Mouse (Mus musculus) layer of hippocampus, postnatal 10 days (tissue): ENCODE data around the gene Itgb6. TPM values are rescaled to one million over a fixed set of nuclear protein-coding genes. Genes with fewer than 3 reads are reported as not detected.
A peak's percentile ranks its signal among the peaks of the same experiment; 100 is the strongest.

Experiments used
- DNase-seq, 2 experiments: peaks; one replicate each; pipeline ENCODE4 v3.0.0; 2021; ENCODE audit warnings: low spot score in 2 of 2
- long read RNA-seq: library from polyadenylated mRNA; stranded (forward); transcript quantifications from one replicate; pipeline ENCODE4 v2.0.0, GENCODE M21; 2023
- total RNA-seq, 2 experiments: library from RNA; stranded (reverse); gene quantifications; 2 replicates each; pipeline ENCODE4 v1.2.3; 2021

The Itgb6 gene
- total RNA-seq: under 1 TPM in 1 of 2 experiments, not detected in 1; 0.82 TPM
- long read RNA-seq: 0 reads

DNA sequence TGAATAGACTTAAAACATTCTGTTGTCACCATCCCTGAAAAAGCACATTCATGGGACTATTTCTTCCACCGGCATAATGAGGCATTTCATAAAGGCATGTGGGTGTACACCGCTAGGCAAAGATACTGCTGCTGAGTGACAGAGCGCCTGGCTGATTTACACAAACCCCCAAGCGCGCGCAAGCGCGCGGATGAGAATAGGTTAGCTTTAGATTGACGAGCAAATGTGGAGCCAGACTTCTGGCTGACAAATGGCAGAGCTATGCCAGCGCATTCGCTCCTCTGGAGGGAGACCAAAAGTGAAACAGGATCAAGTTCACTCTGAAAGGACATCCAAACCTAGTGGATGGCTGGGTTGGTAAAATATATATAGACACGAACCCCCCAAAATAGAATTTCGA is at the start of gene Itgb6:
TSS of gene Itgb6 (minus strand) at position 130 of the 400 bp plus-strand sequence.
- DNase-seq: peak; percentile 43 to 49

DNA sequence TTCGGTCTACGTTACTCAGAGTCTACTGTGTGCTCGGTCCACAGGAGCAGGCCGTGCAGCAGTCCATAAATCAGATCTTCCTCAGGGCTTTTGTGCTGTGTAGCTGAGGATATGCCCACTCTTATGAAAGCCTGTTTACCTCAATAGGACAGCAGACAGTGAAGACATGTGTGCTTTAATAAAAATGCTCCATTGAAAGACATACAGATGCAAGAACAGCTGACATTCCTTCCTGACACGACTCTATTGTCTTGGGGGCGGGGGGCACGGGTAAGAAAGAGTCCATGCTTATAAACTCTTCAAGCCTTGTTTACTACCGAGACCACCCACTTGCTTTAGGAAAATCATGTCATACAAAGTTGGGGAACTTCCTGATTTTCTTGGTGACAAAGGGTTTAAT is 44.0 kb upstream of the Itgb6 start:
- DNase-seq: no peak

DNA sequence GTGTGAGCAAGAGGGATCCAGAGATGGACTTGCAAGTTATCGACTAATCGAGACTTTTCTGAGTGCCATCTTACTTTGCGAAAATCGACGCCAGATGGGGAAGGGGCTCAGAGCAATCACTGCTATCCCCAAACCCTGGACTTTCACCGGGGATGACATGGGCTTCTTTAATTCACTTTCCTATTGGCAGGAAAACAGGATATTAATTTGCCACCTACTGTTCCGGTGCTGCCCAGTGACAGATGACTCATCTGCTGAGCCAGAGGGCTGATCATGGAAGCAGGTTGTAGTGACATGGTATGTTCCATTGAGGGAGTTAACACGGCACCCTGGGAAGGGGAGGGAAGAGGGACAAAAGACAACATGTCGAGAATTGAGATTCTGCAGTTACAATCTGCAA is 33.8 kb upstream of the Itgb6 start:
- DNase-seq: no peak

DNA sequence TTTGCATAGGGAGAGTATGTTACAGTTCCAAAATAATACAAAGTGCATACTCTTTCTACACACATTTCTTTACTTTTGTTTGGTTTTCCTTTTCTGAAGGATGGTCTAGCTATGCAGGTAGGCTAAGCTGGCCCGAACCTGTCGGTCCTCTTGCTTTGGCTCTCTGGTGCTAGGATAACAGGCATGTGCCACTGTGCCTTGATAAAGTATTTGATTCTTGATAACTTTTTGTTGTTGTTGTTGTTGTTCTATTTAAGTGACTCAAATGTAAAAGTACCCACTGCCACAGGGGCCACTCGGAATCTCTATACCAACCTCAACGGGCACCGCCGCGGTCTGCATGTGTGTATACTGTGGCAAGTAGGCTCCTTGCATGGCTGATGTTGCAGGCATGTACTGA is 32.7 kb upstream of the Itgb6 start:
- DNase-seq: no peak

DNA sequence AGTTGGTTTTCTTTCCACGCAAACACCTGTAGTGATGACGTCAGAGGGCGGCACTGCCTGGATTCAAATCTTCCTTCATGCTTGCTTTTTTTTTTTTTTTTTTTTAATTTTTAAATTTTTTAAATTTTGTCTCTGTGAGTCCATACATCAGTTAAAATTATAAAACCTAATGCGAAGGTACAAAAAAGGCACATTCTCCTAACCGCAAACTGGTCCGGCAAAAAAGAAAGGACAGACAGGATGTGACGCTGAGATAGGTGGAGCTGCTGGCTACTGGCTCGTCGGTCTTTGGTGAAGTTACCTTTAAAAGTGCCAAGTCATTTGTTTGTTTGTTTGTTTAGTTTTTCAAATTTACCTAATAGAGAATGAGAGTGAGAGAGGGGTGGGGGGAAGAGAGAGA is 28.8 kb upstream of the Itgb6 start:
- DNase-seq: no peak

DNA sequence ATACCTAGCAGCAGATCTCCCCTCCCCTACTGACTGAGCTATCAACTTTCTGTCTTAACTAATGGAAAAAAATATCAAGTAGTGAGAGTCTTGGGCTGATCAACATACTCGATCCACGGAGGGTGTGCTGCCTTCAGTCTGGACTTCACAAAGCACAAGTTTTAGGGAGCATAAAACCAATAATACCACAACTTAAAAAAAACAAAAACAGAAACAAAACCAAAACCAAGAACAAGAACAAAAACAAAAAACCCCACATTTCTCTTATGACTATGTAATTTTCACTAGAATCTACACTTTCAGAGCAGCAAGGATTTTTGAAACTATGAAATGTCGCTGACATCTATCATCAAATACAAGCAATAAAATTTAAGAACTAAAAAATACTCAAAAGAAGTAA is 28.1 kb upstream of the Itgb6 start:
- DNase-seq: no peak

DNA sequence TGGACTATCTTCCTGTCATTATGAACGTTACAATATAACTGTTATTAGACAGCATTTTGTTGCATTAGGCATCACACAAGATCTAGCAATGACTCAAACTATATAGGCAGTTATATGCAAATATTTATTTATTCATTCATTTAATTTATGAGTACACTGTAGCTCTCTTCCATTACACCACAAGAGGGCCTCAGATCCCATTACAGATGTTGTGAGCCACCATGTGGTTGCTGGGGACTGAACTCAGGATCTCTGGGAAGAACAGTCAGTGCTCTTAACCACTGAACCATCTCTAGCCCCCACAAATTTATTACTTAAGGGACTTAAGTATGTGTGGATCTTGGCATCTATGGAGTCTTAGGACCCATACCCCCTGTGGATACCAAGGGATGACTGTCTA is 26.1 kb upstream of the Itgb6 start:
- DNase-seq: no peak

DNA sequence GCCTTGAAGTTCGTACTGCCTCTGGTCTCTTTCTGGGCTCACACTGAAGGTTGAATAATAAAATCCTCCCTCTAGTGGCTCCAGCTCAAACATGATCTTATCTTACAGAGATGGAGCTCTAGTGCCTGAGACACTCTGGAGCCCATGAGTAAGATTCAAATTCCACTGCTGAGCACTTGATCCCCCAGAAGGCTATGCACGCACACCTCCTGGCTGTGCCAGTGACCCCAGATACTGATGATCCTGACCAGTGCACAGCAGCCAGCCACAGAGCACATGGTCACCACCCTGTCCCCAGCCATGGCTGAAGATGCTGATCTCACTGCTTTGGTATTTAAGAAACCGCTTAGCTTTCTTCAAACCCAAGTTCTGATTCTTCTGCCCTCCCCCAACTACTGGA is 25.1 kb upstream of the Itgb6 start:
- no peak for DNase-seq

DNA sequence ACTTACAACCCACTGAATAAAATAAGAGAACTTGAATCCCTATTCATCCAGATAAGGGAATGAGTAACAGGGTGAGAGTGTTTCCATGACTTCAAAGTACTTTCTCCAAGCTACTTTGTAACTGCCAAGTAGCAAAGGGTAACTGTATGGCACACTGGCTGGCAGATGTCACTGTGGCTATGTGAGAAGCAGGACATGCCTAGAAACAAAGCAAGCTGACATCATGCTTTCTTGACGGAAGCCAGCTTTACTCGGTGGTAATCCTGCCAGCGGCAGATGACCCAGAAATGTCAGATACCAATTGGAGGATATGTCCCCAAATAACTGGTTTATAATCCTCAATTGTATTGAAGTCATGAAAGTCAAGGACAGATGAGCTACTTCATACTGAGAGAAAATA is 22.2 kb upstream of the Itgb6 start:
- DNase-seq: no peak

DNA sequence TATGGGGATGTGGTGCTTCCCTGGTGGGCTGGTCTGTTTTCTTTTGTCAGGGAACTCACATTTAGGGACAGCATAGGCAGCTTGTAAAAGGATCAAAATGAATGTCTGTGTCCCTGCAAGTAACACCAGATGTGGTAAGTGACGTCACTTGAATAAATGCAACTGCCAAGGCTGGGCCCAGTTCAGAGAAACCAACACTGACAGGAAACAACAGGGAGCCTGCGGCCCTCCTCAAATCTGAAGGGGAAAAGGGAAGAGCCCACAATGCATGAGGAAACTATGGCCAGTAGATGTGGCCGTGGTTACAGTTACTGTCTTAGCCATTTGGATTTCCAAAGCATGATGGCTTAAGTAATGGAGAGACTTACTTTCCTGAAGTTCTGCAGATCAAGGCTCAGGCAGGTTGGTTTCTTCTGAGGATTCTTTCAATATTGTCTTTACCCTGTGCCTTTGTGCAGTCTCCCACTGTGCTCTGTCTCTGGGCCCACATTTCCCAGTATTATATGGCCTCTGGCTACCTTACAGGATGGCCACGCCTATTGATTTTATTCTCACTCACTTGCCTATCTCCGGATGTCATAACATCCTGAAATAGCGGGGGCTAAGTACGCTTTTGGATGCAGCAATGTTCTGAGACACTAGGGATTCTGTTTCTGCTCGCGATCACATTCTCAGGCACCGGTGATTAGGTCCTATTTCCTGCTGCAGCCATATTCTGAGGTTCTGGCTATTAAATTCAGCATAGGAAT is 17.1 kb upstream of the Itgb6 start:
- DNase-seq: no peak

DNA sequence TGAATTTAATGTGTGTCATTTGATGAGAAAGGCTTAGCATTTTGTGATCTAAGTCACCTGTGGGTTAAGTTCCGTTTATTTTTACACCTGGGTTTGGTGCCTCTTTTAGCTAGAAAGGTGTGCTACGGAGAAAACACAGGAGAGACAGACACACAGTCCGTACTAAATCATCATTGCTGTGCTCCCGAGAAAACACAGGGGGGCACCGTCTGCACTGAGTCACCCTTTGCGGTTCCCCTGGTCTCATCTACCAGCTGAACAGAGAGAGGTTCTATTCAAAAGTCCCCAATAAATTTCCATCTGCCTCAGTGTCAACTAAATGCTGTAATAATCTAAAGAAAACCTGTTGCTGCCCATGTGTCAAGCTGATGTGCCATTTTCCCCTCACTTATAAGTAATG is 8.5 kb upstream of the Itgb6 start:
- DNase-seq: no peak

DNA sequence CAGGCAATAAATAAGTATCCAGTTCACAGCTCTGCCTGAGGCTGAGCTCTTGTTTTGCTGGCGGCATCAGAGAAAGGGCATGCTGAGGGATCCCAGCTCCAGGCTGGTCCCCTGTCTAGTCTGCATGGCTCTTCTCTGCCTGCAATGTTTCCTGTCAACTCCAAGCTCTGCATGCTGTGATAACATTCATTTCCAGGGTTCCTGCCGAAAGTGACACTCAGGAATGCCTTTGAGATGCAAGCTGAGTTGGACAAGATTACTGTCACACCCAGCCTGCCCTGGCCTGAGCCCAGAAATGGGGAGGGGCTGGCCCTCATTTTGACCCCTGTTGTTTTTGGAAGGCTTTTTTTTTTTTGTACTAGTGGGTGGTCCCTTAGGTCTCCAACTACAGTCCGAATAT is 7.6 kb upstream of the Itgb6 start:
- DNase-seq: no peak

DNA sequence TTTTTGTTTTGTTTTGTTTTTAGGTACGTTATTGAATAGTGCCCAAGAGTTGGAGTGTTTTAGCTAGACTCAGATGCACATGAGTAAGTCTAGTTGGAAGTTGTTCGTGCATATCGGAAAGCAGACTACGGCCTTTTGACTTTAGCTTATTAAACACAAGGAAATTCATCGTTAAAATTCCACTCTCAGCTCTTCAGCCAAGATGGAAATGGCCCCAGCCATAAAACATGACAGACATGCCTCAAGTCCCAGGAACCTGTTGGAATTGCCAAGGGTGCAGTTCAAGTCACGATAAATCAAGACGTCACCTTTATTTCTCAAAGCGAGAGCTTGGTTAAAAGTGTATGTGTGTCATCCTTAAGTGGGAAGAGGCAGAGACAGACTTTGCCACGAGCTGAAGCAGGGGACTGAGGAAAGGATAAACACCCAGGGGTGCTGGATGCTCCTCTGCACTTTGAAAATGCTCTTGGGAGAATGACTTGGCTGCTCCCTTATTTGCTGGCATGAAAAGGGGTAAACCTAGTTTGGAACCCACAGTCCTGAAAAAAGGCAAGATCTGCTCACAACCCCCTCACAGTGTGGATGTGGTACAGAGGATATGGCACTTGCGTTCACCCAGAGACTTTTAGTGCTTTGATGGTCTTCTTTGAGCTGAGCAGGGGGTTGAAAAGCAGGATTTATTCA is 6.6 kb upstream of the Itgb6 start:
- DNase-seq: no peak

DNA sequence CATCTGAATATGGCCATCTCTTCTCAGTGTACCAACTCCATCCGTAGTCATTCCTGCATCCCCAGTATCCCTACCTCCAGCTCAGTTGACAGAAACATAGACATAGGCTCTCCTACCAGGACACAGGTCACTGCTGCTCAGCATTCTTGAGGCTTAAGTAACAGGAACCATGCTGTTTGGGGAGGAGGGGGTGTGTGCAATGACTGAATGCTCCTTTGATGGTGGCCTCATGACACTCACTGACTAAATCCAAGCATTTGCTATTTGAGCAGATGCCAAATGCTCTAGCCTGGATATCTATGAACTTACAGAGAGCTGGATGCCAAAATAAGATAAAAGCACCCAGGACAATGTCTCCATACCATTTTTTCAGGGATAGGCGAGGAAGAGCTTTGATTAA is 2.2 kb upstream of the Itgb6 start:
- no peak for DNase-seq

DNA sequence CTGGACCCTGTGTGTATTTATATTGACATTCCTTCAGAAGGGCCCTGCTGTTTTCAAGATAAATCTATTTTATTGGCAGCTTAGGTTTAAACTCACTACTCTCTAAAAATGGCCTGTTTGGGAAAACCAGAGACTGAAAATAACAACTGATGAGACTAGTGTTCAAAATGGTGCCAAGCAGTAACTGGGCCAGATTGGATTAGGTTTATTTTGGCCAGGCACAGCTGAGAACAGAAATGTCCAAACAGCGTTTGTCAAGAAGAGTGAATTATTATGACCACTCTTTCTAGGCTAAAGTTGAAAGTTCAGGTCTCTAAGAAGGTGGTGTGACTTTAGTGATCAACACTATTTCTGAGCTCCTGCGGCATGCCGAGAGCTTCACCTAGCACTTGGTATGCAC is 524 bp upstream of the Itgb6 start:
- DNase-seq: no peak

DNA sequence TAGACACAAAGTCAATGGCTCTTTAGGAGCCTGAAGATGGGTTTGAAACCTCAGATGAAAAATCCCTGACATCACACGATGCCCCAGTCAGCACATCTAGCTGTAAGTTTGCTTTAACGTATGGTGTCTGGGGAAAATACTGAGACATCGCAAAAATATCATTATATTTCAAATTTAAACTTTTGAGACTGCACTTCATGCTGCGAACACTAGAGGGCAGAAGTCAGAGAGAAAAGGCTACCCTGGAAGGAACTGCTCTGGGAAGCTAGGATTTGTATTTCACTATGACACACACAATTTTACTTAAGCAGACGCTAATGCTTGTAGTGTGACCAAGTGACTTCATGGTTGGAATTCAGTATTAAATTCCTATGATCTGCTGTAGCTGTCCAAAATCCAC is 1.5 kb downstream of the Itgb6 start:
- DNase-seq: peak; percentile 38 to 46

DNA sequence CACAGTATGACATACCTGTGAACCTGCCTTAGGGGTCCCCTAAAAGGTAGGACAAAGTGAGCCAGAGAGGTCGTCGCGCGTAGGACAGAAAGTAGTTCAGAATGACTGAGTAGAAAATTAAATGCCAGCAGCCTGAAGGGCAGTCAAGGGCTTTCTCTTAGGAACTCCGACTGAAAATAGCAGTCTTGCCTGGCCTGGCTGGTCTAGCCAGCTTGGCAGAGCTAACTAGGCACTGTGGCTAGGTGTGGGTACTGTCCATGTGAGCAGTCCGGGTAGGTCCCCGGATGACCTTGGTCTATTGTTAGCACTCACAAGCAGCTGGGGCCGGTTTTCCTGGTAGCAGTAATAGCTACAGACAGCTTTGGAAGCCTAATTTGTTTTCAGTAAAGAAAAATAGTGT is 2.2 kb downstream of the Itgb6 start:
- DNase-seq: no peak

DNA sequence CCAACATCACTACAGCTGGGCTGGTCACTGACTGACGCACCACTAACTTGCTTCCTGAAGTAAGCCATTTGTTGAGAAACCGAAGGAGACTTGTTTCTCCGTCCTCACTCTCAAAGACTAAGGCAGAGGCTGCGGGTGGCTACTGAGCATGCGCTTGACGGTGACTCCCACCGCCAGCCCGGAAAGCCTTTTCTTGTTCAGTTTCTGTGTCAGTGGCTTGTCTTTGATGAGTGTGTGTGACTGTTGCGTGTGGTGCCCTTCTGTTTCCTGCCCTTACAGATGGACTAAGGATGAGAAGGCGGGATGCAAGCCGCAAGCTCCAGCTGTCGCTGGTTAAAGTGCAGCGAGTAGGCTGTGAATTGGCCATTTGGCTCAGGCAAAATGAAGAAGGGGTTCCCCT is 5.1 kb downstream of the Itgb6 start:
- DNase-seq: peak; percentile 24 to 45

DNA sequence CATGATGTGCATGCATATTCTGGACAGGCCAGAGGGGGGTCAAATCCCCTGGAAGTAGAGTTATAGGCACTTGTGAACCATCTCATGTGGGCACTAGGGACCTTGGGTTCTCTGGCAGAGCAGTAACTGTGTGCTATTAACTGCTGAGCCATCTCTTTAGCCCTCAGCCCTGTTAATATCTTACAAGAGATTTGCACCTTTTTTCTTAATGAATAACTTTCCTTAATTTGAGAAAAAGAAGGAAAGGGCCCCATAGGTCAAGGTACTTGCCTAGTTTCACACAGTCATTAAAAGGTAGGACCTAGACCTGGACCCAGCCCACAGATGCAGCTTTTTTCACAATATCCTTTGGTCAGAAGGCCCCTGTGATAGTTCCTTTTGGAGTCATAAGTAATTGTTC is 5.9 kb downstream of the Itgb6 start:
- no peak for DNase-seq

DNA sequence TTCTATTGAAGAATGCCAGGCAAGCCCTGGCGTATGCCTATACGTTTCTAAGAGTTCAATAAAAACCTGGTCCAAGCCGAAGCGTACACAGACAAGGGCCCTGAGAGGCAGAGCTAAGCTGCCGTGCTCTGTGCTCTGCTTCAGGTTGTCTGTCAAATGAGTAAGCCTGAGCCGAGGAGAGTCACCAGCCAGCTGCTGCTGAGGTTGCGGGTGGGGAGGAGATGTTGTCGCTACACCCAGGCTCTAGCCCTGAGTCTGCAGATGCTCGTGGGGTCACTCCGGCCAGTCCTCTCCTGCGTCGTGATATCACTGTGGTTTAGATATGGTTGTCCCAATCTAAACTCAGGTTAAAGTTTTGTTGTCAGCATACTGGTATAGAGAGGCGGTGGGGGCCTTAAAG is 6.7 kb downstream of the Itgb6 start:
- DNase-seq: no peak

DNA sequence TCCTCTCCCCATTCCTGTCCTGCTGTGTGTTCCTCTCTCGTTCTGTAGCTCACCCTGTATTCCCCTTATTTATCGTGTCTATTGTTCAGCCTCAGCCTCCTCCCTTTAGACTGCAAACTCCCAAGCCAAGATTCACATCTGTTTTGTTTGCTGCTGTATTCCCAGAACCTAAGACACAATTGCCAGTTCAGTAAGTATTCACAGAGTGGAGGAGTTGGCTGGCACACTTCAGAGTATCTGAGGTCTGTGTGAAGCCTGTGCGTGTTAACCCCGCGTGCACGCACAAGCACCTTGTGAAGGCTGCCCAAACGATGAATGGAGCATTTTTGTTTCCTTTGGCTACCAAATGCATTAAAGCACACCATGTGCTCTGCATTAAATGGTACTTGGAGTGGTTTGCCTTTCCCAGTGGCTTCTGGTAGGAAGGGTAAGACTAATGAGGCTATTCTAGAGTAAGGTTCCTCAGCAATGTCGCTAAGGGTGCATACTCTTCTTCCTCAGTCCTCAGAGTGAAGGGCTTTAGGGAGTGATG is 7.4 kb downstream of the Itgb6 start:
- DNase-seq: no peak

DNA sequence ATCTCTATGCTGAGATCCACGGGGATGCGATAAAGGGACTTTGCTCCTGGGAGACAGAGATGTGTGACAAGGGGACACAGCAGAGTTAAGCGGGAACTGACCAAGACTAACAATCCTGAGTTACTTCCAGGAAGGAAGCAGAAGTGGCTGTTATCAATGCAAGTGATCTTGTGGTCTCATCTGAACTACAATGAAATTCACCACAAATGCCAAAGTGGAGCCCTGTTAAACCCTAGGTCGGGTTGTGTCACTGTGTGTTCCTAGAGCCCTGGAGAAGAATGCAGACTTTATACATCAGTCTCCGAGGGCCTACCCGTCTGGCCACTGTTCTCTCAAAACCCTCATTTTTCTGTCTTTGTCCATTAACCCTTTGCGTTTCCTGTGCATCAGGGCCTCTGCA is 8.0 kb downstream of the Itgb6 start:
- no peak for DNase-seq

DNA sequence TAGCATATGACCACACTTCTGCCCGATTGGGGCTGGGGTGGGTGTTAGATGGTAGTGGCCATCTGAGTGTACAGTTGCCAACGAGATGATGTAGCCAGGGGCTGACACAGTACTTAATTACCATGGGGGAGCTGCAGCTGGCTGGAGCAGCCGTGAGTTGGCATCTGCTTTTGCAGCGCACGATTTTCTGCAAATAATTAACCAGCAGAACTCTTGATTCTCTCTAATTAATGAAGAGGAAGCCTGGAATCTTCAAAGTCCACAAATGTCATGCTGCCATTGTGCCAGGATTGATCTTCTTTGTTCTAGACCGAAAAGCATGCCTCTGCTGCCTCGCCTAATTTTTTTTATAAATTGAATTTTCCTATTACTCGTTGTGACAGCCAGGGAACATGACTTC is 8.6 kb downstream of the Itgb6 start:
- no peak for DNase-seq
